Mouse (Mus musculus): ENCODE results near the gene Atp6v1c2. TPM values are rescaled to one million over a fixed set of nuclear protein-coding genes. Genes with fewer than 3 reads are reported as not detected.

Atp6v1c2 gene
- total and polyA plus RNA-seq, 3 experiments, result not detected

GRCm38 (mm10) chr12:17265971-17266672 is 63.0 kb downstream of the Atp6v1c2 start, which contains the start of gene Pdia6:
Pdia6 (plus strand) TSS chr12:17266545.
- Histone ChIP-seq H3K79me2 (ENCODE audit: control insufficient read depth, insufficient read depth, low read length, poor library complexity) (peaks cover 26% of the 10 kb centered on the region), H3K4me1 (ENCODE audit: control insufficient read depth in 1 of 2, insufficient read depth in 2 of 2, low read length in 2 of 2) (peaks cover 3 to 11% of the 10 kb centered on the region in 2 experiments; a peak in 3 of 4 replicates)
- no peak for TF ChIP-seq RAD21 (IDR thresholded peaks at IDR 0.05; ENCODE audit: low read depth, low read length)
- 0 out of 2 replicates have a peak, but pooled peaks have one; percentile 5 for TF ChIP-seq TBP (IDR thresholded peaks at IDR 0.05; ENCODE audit: low read depth, low read length)
- no peak for TF ChIP-seq CHD1 (IDR thresholded peaks at IDR 0.05; ENCODE audit: low read depth, low read length)
- TF ChIP-seq ZKSCAN1 (IDR thresholded peaks at IDR 0.05; ENCODE audit: low read depth, low read length), result no peak
- no peak for TF ChIP-seq JUND (IDR thresholded peaks at IDR 0.05; ENCODE audit: low read depth, low read length)
- no peak; a peak in 1 of 4 replicates for TF ChIP-seq EP300 (IDR thresholded peaks at IDR 0.05; ENCODE audit: low read depth in 1 of 2, low read length in 2 of 2)
- no peak for TF ChIP-seq TAL1 (IDR thresholded peaks at IDR 0.05; ENCODE audit: low read length)
- TF ChIP-seq NRF1 (IDR thresholded peaks at IDR 0.05; ENCODE audit: insufficient read depth, low read depth, low read length, poor library complexity, severe bottlenecking), result peak; percentile 80
- TF ChIP-seq HCFC1 (IDR thresholded peaks at IDR 0.05; ENCODE audit: low read depth, low read length), result peak; percentile 72
- peak; percentile 84 to 88 for TF ChIP-seq POLR2A (IDR thresholded peaks at IDR 0.05; ENCODE audit: control insufficient read depth in 1 of 2, insufficient read depth in 1 of 2, low read depth in 1 of 2, low read length in 2 of 2, poor library complexity in 1 of 2)
- TF ChIP-seq MXI1 (IDR thresholded peaks at IDR 0.05; ENCODE audit: low read depth, low read length), result peak; percentile 88
- 0 out of 2 replicates have a peak, but pooled peaks have one; percentile 6 for TF ChIP-seq ZMIZ1 (IDR thresholded peaks at IDR 0.05; ENCODE audit: low read depth, low read length)
- peak; percentile 79 for TF ChIP-seq ELF1 (IDR thresholded peaks at IDR 0.05; ENCODE audit: low read depth, low read length)
- TF ChIP-seq ZC3H11A (IDR thresholded peaks at IDR 0.05; ENCODE audit: low read depth, low read length), result no peak
- no peak for TF ChIP-seq BHLHE40 (IDR thresholded peaks at IDR 0.05; ENCODE audit: borderline replicate concordance, low read depth, low read length)
- TF ChIP-seq POLR2AphosphoS2 (IDR thresholded peaks at IDR 0.05; ENCODE audit: low read length), result peak; percentile 87
- no peak for TF ChIP-seq E2F4 (IDR thresholded peaks at IDR 0.05; ENCODE audit: borderline replicate concordance, low read depth, low read length)
- no peak for TF ChIP-seq SMC3 (IDR thresholded peaks at IDR 0.05; ENCODE audit: low read depth, low read length)
- no peak for TF ChIP-seq CTCF (IDR thresholded peaks at IDR 0.05 in 2 of 3, conservative IDR thresholded peaks at IDR 0.05 in 1 of 3; ENCODE audit: control insufficient read depth in 1 of 3, insufficient read depth in 1 of 3, low read depth in 2 of 3, low read length in 3 of 3, poor library complexity in 1 of 3, severe bottlenecking in 1 of 3)
- peak; percentile 43; the same call in 1 of the 2 replicates for TF ChIP-seq MAX (IDR thresholded peaks at IDR 0.05; ENCODE audit: low read length)
- no peak for TF ChIP-seq TCF12 (IDR thresholded peaks at IDR 0.05; ENCODE audit: low read depth, low read length)
- TF ChIP-seq GATA1 (IDR thresholded peaks at IDR 0.05; ENCODE audit: low read depth, low read length), result no peak
- peak; percentile 40; the same call in 1 of the 2 replicates for TF ChIP-seq CHD2 (IDR thresholded peaks at IDR 0.05; ENCODE audit: low read length)
- no peak for TF ChIP-seq MEF2A (IDR thresholded peaks at IDR 0.05; ENCODE audit: extremely low read depth, insufficient replicate concordance, low read depth, low read length, poor library complexity, severe bottlenecking)
- no peak for TF ChIP-seq GABPA (IDR thresholded peaks at IDR 0.05; ENCODE audit: low read depth, low read length)
- peak; percentile 90 for TF ChIP-seq MAZ (IDR thresholded peaks at IDR 0.05; ENCODE audit: low read depth, low read length)
- peak; percentile 89 for TF ChIP-seq NELFE (IDR thresholded peaks at IDR 0.05; ENCODE audit: low read depth, low read length)
- no peak for TF ChIP-seq RCOR1 (IDR thresholded peaks at IDR 0.05; ENCODE audit: low read depth, low read length)
- no peak for TF ChIP-seq MAFK (IDR thresholded peaks at IDR 0.05; ENCODE audit: borderline replicate concordance, low read depth, low read length)
- no peak for TF ChIP-seq UBTF (IDR thresholded peaks at IDR 0.05; ENCODE audit: borderline replicate concordance, insufficient read depth, low read depth, low read length)
- TF ChIP-seq KAT2A (conservative IDR thresholded peaks at IDR 0.05; ENCODE audit: low read depth, low read length), result no peak; the same call in 1 of the 2 replicates
- no peak for TF ChIP-seq POLR2AphosphoS5 (IDR thresholded peaks at IDR 0.05; ENCODE audit: borderline replicate concordance, low read depth, low read length)
- TF ChIP-seq SIN3A (IDR thresholded peaks at IDR 0.05; ENCODE audit: low read length), result peak; percentile 70
- no peak for TF ChIP-seq MYC (IDR thresholded peaks at IDR 0.05; ENCODE audit: low read depth, low read length)
- TF ChIP-seq ZNF384 (IDR thresholded peaks at IDR 0.05; ENCODE audit: low read depth, low read length), result peak; percentile 94
- no peak for TF ChIP-seq USF2 (IDR thresholded peaks at IDR 0.05; ENCODE audit: borderline replicate concordance in 1 of 2, insufficient read depth in 1 of 2, low read depth in 1 of 2, low read length in 2 of 2)

More at GRCm38 (mm10) chr12:17265971-17266672, 63.0 kb downstream of the Atp6v1c2 start, which contains the start of gene Pdia6:
- H3K4me3 ChIP-seq (ENCODE audit: control insufficient read depth in 1 of 2, insufficient read depth in 1 of 2, low read depth in 2 of 2, low read length in 2 of 2), result peak within 1 kb of the TSS; percentile 86 to 100
- peak; percentile 95 for DNase-seq (ENCODE audit: low read depth, low spot score)
- H3K27me3 ChIP-seq (ENCODE audit: control insufficient read depth in 1 of 2, insufficient read depth in 2 of 2, low read length in 2 of 2), result no peaks in the 10 kb centered on the region
- peak within 1 kb of the TSS; percentile 85 for H3K9ac ChIP-seq (ENCODE audit: control insufficient read depth, low read depth, low read length, poor library complexity, severe bottlenecking)
- peak within 1 kb of the TSS; percentile 35 for H3K27ac ChIP-seq (ENCODE audit: control insufficient read depth, low read depth, low read length)
- H3K9me3 ChIP-seq (replicated peaks; ENCODE audit: insufficient read depth, low read length), result no peaks in the 10 kb centered on the region
- H3K36me3 ChIP-seq (ENCODE audit: control insufficient read depth in 1 of 2, insufficient read depth in 2 of 2, low read length in 2 of 2), result peaks cover 3 to 4% of the 10 kb centered on the region in 2 experiments
